Mouse (Mus musculus) hematopoietic stem cell, adult 5-6 weeks (primary cell): ENCODE data around the gene Ptprf. TPM values are rescaled to one million over a fixed set of nuclear protein-coding genes. Genes with fewer than 3 reads are reported as not detected.

Experiments used
- ATAC-seq, 2 experiments: fragments of 125-278 bp in 1 of 2; replicated peaks in 1 of 2; 2 replicates each; pipeline ENCODE4 v1.8.0; 2016 to 2017; ENCODE audit warnings: inconsistent platforms in 2 of 2, mild to moderate bottlenecking in 2 of 2, moderate number of reproducible peaks in 2 of 2, low read depth in 1 of 2, moderate TSS enrichment in 1 of 2; ENCODE audit not compliant: low FRiP score in 2 of 2, poor library complexity in 2 of 2, severe bottlenecking in 2 of 2, insufficient read depth in 1 of 2, low TSS enrichment in 1 of 2
- total RNA-seq: library from RNA; stranded (forward); fragments of 172-1452, 232-1000 nt; gene quantifications from 2 replicates; pipeline ENCODE4 v1.2.3, GENCODE M21; 2017

The Ptprf gene
- 0.60 and 1.1 TPM in 2 replicates for total RNA-seq

- no peak for ATAC-seq
Observed at GRCm38 (mm10) chr4:118291231-118291630, at the start of gene Ptprf. Gene Ptprf (minus strand): TSS chr4:118291405.

GRCm38 (mm10) chr4:118336658-118337057, 45.5 kb upstream of the Ptprf start:
- peak; percentile 56 to 72; a peak in 3 of 4 replicates for ATAC-seq

- ATAC-seq: no peak
Observed at GRCm38 (mm10) chr4:118335991-118336390, 44.8 kb upstream of the Ptprf start.

GRCm38 (mm10) chr4:118331777-118332176, 40.6 kb upstream of the Ptprf start:
- peak in 1 of 2 experiments; percentile 14; a peak in 2 of 4 replicates for ATAC-seq

- peak; percentile 97 to 98 for ATAC-seq
Observed at GRCm38 (mm10) chr4:118326476-118326875, 35.3 kb upstream of the Ptprf start.

- no peak for ATAC-seq
Observed at GRCm38 (mm10) chr4:118320636-118321035, 29.4 kb upstream of the Ptprf start.

GRCm38 (mm10) chr4:118319706-118320344, 28.6 kb upstream of the Ptprf start:
- ATAC-seq: no peak

GRCm38 (mm10) chr4:118316662-118317061, 25.5 kb upstream of the Ptprf start:
- no peak for ATAC-seq

GRCm38 (mm10) chr4:118315286-118315685, 24.1 kb upstream of the Ptprf start:
- ATAC-seq: no peak

- no peak for ATAC-seq
Observed at GRCm38 (mm10) chr4:118310461-118310860, 19.3 kb upstream of the Ptprf start.

- no peak for ATAC-seq
Observed at GRCm38 (mm10) chr4:118307533-118308263, 16.5 kb upstream of the Ptprf start.

- ATAC-seq: no peak; a peak in 1 of 4 replicates
Observed at GRCm38 (mm10) chr4:118306113-118306696, 15.0 kb upstream of the Ptprf start.

GRCm38 (mm10) chr4:118304984-118305383, 13.8 kb upstream of the Ptprf start:
- ATAC-seq: no peak

GRCm38 (mm10) chr4:118297844-118298243, 6.6 kb upstream of the Ptprf start:
- ATAC-seq: no peak

GRCm38 (mm10) chr4:118295651-118296561, 4.7 kb upstream of the Ptprf start:
- ATAC-seq: peak; percentile 39 to 52

- ATAC-seq: no peak
Observed at GRCm38 (mm10) chr4:118294811-118295210, 3.6 kb upstream of the Ptprf start.

- ATAC-seq: no peak; a peak in 1 of 4 replicates
Observed at GRCm38 (mm10) chr4:118292741-118293306, 1.6 kb upstream of the Ptprf start.
